Mouse (Mus musculus): ENCODE measurements around the gene Csrp3. TPM values are rescaled to one million over a fixed set of nuclear protein-coding genes. Genes with fewer than 3 reads are reported as not detected.

Csrp3 gene
- total and polyA plus RNA-seq, 3 experiments: 0.17 to 0.81 TPM; not detected in 1

GRCm38 (mm10) chr7:48830395-48830794, 17.4 kb downstream of the Csrp3 start:
- H3K27me3 ChIP-seq (ENCODE audit: control insufficient read depth in 1 of 2, insufficient read depth in 2 of 2, low read length in 2 of 2): no peaks in the 10 kb centered on the region
- TF ChIP-seq ETS1 (IDR thresholded peaks at IDR 0.05; ENCODE audit: low read depth, low read length): no peak
- TF ChIP-seq MEF2A (IDR thresholded peaks at IDR 0.05; ENCODE audit: extremely low read depth, insufficient replicate concordance, low read depth, low read length, poor library complexity, severe bottlenecking): no peak
- peak in 1 of 2 experiments; percentile 49; a peak in 1 of 4 replicates for TF ChIP-seq USF2 (IDR thresholded peaks at IDR 0.05; ENCODE audit: borderline replicate concordance in 1 of 2, insufficient read depth in 1 of 2, low read depth in 1 of 2, low read length in 2 of 2)
- TF ChIP-seq MYC (IDR thresholded peaks at IDR 0.05; ENCODE audit: low read depth, low read length): no peak
- TF ChIP-seq MAZ (IDR thresholded peaks at IDR 0.05; ENCODE audit: low read depth, low read length): no peak
- TF ChIP-seq USF1 (IDR thresholded peaks at IDR 0.05; ENCODE audit: low read depth, low read length): peak; percentile 87
- TF ChIP-seq E2F4 (IDR thresholded peaks at IDR 0.05; ENCODE audit: borderline replicate concordance, low read depth, low read length): no peak
- no peak for TF ChIP-seq NELFE (IDR thresholded peaks at IDR 0.05; ENCODE audit: low read depth, low read length)
- TF ChIP-seq GATA1 (IDR thresholded peaks at IDR 0.05; ENCODE audit: low read depth, low read length): 0 out of 2 replicates have a peak, but pooled peaks have one; percentile 6
- H3K36me3 ChIP-seq (ENCODE audit: control insufficient read depth in 1 of 2, insufficient read depth in 2 of 2, low read length in 2 of 2): peaks cover 5 to 20% of the 10 kb centered on the region in 2 experiments
- H3K4me1 ChIP-seq (ENCODE audit: control insufficient read depth in 1 of 2, insufficient read depth in 2 of 2, low read length in 2 of 2): peaks cover 5 to 10% of the 10 kb centered on the region in 2 experiments
- H3K79me2 ChIP-seq (ENCODE audit: control insufficient read depth, insufficient read depth, low read length, poor library complexity): no peaks in the 10 kb centered on the region
- no peak overlapping the region for H3K27ac ChIP-seq (ENCODE audit: control insufficient read depth, low read depth, low read length)
- no peak overlapping the region for H3K4me3 ChIP-seq (ENCODE audit: control insufficient read depth in 1 of 2, insufficient read depth in 1 of 2, low read depth in 2 of 2, low read length in 2 of 2)
- DNase-seq (ENCODE audit: low read depth, low spot score): peak; percentile 23
- H3K9ac ChIP-seq (ENCODE audit: control insufficient read depth, low read depth, low read length, poor library complexity, severe bottlenecking): no peak overlapping the region
- no peaks in the 10 kb centered on the region for H3K9me3 ChIP-seq (replicated peaks; ENCODE audit: insufficient read depth, low read length)

DNA sequence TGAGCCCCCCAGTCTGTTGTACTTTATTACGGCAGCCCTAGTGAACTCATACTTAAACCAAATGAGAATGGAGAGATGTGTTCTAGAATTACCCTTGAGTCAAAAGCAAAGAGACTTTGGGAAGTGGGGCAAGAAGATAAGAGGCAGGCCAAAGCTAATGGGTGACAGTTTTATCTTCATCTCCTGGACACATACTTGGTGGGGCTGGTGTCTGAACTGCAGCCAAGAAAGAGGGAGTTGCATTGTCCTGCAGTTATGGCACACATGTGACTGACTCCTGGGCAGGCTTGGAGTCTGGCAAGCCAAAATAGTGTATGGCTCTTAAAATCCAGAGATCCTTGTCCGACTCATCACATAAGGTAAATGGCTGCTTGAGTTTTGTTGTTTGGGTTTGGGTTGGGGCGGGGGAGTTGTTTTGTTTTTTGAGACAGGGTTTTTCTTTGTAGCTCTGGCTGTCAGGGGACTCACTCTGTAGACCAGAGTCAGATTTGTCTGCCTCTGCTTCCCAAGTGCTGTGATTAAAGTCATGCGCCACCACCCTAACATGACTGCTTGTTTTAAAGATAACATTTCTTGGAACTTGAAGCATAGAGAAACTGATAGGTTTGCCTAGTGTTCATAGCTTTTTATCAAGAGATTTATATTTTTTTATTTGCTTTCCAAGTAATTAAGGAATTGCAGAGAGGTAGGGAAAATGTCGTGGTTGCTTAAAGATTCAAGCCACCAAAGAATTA, 18.5 kb downstream of the Csrp3 start:
- Histone ChIP-seq H3K4me1 (ENCODE audit: control insufficient read depth in 1 of 2, insufficient read depth in 2 of 2, low read length in 2 of 2) (peaks cover 5 to 10% of the 10 kb centered on the region in 2 experiments), H3K27ac (ENCODE audit: control insufficient read depth, low read depth, low read length) (no peak overlapping the region), H3K79me2 (ENCODE audit: control insufficient read depth, insufficient read depth, low read length, poor library complexity) (no peaks in the 10 kb centered on the region), H3K4me3 (ENCODE audit: control insufficient read depth in 1 of 2, insufficient read depth in 1 of 2, low read depth in 2 of 2, low read length in 2 of 2) (no peak overlapping the region), H3K27me3 (ENCODE audit: control insufficient read depth in 1 of 2, insufficient read depth in 2 of 2, low read length in 2 of 2) (no peaks in the 10 kb centered on the region), H3K9ac (ENCODE audit: control insufficient read depth, low read depth, low read length, poor library complexity, severe bottlenecking) (no peak overlapping the region), H3K9me3 (replicated peaks; ENCODE audit: insufficient read depth, low read length) (no peaks in the 10 kb centered on the region), H3K36me3 (ENCODE audit: control insufficient read depth in 1 of 2, insufficient read depth in 2 of 2, low read length in 2 of 2) (peaks cover 7 to 20% of the 10 kb centered on the region in 2 experiments)
- peak; percentile 35 for DNase-seq (ENCODE audit: low read depth, low spot score)
- TF ChIP-seq JUND (IDR thresholded peaks at IDR 0.05; ENCODE audit: low read depth, low read length): no peak
- TF ChIP-seq MAFK (IDR thresholded peaks at IDR 0.05; ENCODE audit: borderline replicate concordance, low read depth, low read length): no peak
- TF ChIP-seq MXI1 (IDR thresholded peaks at IDR 0.05; ENCODE audit: low read depth, low read length): no peak; the same call in 1 of the 2 replicates
- TF ChIP-seq KAT2A (conservative IDR thresholded peaks at IDR 0.05; ENCODE audit: low read depth, low read length): no peak
- TF ChIP-seq TBP (IDR thresholded peaks at IDR 0.05; ENCODE audit: low read depth, low read length): no peak
- no peak for TF ChIP-seq ZMIZ1 (IDR thresholded peaks at IDR 0.05; ENCODE audit: low read depth, low read length)
- TF ChIP-seq POLR2AphosphoS5 (IDR thresholded peaks at IDR 0.05; ENCODE audit: borderline replicate concordance, low read depth, low read length): no peak
- no peak for TF ChIP-seq RAD21 (IDR thresholded peaks at IDR 0.05; ENCODE audit: low read depth, low read length)
- TF ChIP-seq USF2 (IDR thresholded peaks at IDR 0.05; ENCODE audit: borderline replicate concordance in 1 of 2, insufficient read depth in 1 of 2, low read depth in 1 of 2, low read length in 2 of 2): no peak
- no peak for TF ChIP-seq MYB (IDR thresholded peaks at IDR 0.05; ENCODE audit: low read depth, low read length)
- TF ChIP-seq BHLHE40 (IDR thresholded peaks at IDR 0.05; ENCODE audit: borderline replicate concordance, low read depth, low read length): peak; percentile 59; the same call in 1 of the 2 replicates
- TF ChIP-seq MYC (IDR thresholded peaks at IDR 0.05; ENCODE audit: low read depth, low read length): no peak
- TF ChIP-seq MEF2A (IDR thresholded peaks at IDR 0.05; ENCODE audit: extremely low read depth, insufficient replicate concordance, low read depth, low read length, poor library complexity, severe bottlenecking): no peak
- no peak; the same call in 1 of the 2 replicates for TF ChIP-seq ETS1 (IDR thresholded peaks at IDR 0.05; ENCODE audit: low read depth, low read length)
- no peak for TF ChIP-seq POLR2A (IDR thresholded peaks at IDR 0.05; ENCODE audit: control insufficient read depth in 1 of 2, insufficient read depth in 1 of 2, low read depth in 1 of 2, low read length in 2 of 2, poor library complexity in 1 of 2)
- no peak for TF ChIP-seq POLR2AphosphoS2 (IDR thresholded peaks at IDR 0.05; ENCODE audit: low read length)
- no peak for TF ChIP-seq CHD2 (IDR thresholded peaks at IDR 0.05; ENCODE audit: low read length)
- TF ChIP-seq RCOR1 (IDR thresholded peaks at IDR 0.05; ENCODE audit: low read depth, low read length): peak; percentile 97
- no peak for TF ChIP-seq ZKSCAN1 (IDR thresholded peaks at IDR 0.05; ENCODE audit: low read depth, low read length)
- no peak for TF ChIP-seq SMC3 (IDR thresholded peaks at IDR 0.05; ENCODE audit: low read depth, low read length)
- no peak for TF ChIP-seq GABPA (IDR thresholded peaks at IDR 0.05; ENCODE audit: low read depth, low read length)
- TF ChIP-seq HCFC1 (IDR thresholded peaks at IDR 0.05; ENCODE audit: low read depth, low read length): no peak
- peak; percentile 15; the same call in 1 of the 2 replicates for TF ChIP-seq TAL1 (IDR thresholded peaks at IDR 0.05; ENCODE audit: low read length)
- TF ChIP-seq TCF12 (IDR thresholded peaks at IDR 0.05; ENCODE audit: low read depth, low read length): peak; percentile 37; the same call in 1 of the 2 replicates
